Mouse (Mus musculus) forebrain, embryonic 15.5 days (tissue): ENCODE measurements around the gene Gm48552. TPM values are rescaled to one million over a fixed set of nuclear protein-coding genes. Genes with fewer than 3 reads are reported as not detected.

Experiments used
- ATAC-seq: fragments of 200-750 bp; cut with Nextera tagmentation; replicated peaks from 2 replicates; pipeline ENCODE4 v1.8.0; 2017; ENCODE audit warnings: mild to moderate bottlenecking, moderate TSS enrichment, moderate library complexity
- H3K27ac ChIP-seq: fragments of 300-500 bp; sonication (generic); replicated peaks from 2 replicates; pipeline ENCODE4 v1.5.1; 2015; ENCODE audit warnings: mild to moderate bottlenecking, inconsistent platforms
- H3K27me3 ChIP-seq: fragments of 300-500 bp; sonication (generic); 2 replicates; pipeline ENCODE4 v1.6.1; 2015; ENCODE audit warnings: inconsistent platforms
- H3K36me3 ChIP-seq: fragments of 300-500 bp; sonication (generic); 2 replicates; pipeline ENCODE4 v1.6.1; 2015; ENCODE audit warnings: mild to moderate bottlenecking, inconsistent platforms
- H3K4me1 ChIP-seq: fragments of 300-500 bp; sonication (generic); 2 replicates; pipeline ENCODE4 v1.6.1; 2015; ENCODE audit warnings: inconsistent platforms
- H3K4me2 ChIP-seq: fragments of 300-500 bp; sonication (generic); replicated peaks from 2 replicates; pipeline ENCODE4 v1.6.1; 2015; ENCODE audit warnings: mild to moderate bottlenecking, inconsistent platforms
- H3K4me3 ChIP-seq: fragments of 300-500 bp; sonication (generic); 2 replicates; pipeline ENCODE4 v1.5.1; 2015; ENCODE audit warnings: mild to moderate bottlenecking, inconsistent platforms
- H3K9ac ChIP-seq: fragments of 300-500 bp; sonication (generic); replicated peaks from 2 replicates; pipeline ENCODE4 v1.6.1; 2015; ENCODE audit warnings: mild to moderate bottlenecking, inconsistent platforms
- H3K9me3 ChIP-seq: fragments of 300-500 bp; sonication (generic); 2 replicates; pipeline ENCODE4 v1.6.1; 2016; ENCODE audit warnings: inconsistent platforms
- WGBS: fragments of 180-500 bp; shearing (Covaris S2); methylation state at CpG from one replicate; pipeline ENCODE4 v1.1.7; 2015; ENCODE audit warnings: mixed read lengths; 5-methylcytosine and 5-hydroxymethylcytosine counted together
- microRNA-seq: library from miRNA; unstranded; fragments of <30 nt; microRNA quantifications from one replicate; pipeline ENCODE4, GENCODE M21; 2016
- polyA plus RNA-seq: library from polyadenylated mRNA; unstranded; fragments of >200 nt; fragmentation: Nextera tagmentation; extraction: Ambion mirVana; gene quantifications from 2 replicates; pipeline ENCODE4 v1.2.1, GENCODE M21; 2015

Gene Gm48552
- polyA plus RNA-seq, 1 experiment from 2014 or later: 2.9 TPM

GRCm38 (mm10) chr10:81433541-81434289 lies 44.9 kb downstream of the Gm48552 start:
- Histone ChIP-seq H3K4me1 (peaks cover 50% of the 10 kb centered on the region), H3K4me3 (no peak overlapping the region), H3K9me3 (no peaks in the 10 kb centered on the region), H3K4me2 (no peak overlapping the region), H3K36me3 (no peaks in the 10 kb centered on the region), H3K9ac (no peak overlapping the region), H3K27ac (peak overlapping the region; percentile 47; the same call in 1 of the 2 replicates), H3K27me3 (no peaks in the 10 kb centered on the region)
- 72% methylated on average over 26 of the region's 26 CpGs for WGBS
- no peak for ATAC-seq

DNA sequence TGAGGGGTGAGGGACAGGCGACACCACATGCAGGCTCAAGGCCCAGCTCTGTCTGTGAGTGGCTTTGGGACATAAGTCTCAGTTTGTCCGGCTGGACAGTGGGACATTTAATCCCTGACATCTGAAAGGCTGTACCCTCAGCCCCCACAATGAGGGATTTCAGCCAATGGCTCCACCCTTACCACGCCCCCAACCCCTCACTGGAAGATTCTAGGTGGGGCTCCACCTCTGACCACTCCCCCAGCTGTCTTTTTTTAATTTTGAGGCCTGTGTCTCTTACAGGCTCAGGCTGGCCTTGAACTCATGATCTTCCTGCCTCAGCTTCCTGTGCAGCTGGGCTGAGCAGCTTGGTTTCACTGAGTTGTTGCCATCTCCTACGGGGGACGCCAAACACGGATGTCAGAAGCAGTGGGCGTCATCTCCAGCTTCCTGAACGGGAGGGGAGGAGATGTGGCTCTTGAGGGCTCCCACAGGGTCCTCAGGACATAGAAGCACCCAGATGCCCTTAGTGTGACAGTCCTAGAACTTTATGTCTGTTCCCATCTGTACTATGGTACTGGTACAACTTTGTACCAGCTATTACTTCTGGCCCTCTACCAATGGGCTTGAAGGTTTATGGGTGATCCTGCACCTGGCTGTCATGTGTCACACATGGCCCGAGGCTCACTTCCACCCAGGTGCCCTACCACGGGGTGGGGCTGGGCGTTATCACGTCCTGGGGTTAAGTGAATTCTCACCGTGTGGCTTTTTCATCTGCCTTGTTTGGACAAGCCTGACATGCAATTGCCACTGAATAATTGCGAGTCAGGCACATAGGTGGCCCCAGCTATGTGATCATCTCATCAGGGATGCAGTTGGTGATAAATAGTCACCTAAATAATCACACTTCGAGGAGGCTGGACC lies 45.8 kb downstream of the Gm48552 start:
- no peaks in the 10 kb centered on the region for H3K36me3 ChIP-seq
- no peaks in the 10 kb centered on the region for H3K27me3 ChIP-seq
- no peak overlapping the region for H3K4me2 ChIP-seq
- no peaks in the 10 kb centered on the region for H3K9me3 ChIP-seq
- WGBS: 63% methylated on average over 15 of the region's 15 CpGs
- peaks cover 43% of the 10 kb centered on the region for H3K4me1 ChIP-seq
- no peak overlapping the region; the same call in 1 of the 2 replicates for H3K9ac ChIP-seq
- peak overlapping the region; percentile 81 for H3K27ac ChIP-seq
- no peak for ATAC-seq
- H3K4me3 ChIP-seq: no peak overlapping the region

DNA sequence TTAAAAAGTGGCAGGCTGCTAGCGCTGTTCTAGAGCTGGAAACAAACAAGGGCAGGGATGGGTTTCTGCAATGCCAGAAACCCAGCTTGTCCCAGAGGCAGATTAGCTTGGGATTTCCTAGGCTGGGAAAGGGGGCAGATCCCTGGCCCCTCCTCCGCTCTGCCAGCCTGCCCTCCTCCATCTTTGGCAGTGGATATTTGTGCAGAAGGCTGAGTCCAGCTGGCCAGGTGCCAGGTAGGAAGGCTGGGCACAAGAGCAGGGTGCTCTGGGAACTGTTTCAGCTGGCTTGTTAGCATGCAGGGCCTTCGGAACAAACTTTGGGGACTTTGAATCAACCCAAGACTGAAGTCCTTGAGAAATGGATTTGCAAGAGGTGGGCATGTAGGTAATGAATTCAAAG lies 46.6 kb downstream of the Gm48552 start:
- Histone ChIP-seq H3K4me2 (no peak overlapping the region), H3K27me3 (no peaks in the 10 kb centered on the region), H3K4me1 (peaks cover 40% of the 10 kb centered on the region), H3K9ac (peak overlapping the region; percentile 8; the same call in 1 of the 2 replicates), H3K9me3 (no peaks in the 10 kb centered on the region), H3K36me3 (no peaks in the 10 kb centered on the region), H3K4me3 (no peak overlapping the region), H3K27ac (peak overlapping the region; percentile 81)
- WGBS: 41% methylated on average over 3 of the region's 3 CpGs
- ATAC-seq: no peak

Small RNA genes lying within 50 kb of the gene (microRNA-seq; reads per million reads assigned to microRNA genes)
- gene Mir1191b: 0.66 reads per million
- not detected for gene Mir6913

Other genes starting within 250 kb of the Gm48552 start
- 54.9 and 57.8 TPM in 2 replicates for gene Pias4, start 221.1 kb upstream of the Gm48552 start, polyA plus RNA-seq
- gene Eef2, start 212.4 kb upstream of the Gm48552 start, polyA plus RNA-seq: 633 and 637 TPM in 2 replicates
- 56.8 and 61.3 TPM in 2 replicates for gene Dapk3, start 206.0 kb upstream of the Gm48552 start, polyA plus RNA-seq
- gene 4930442H23Rik, start 205.2 kb upstream of the Gm48552 start, polyA plus RNA-seq: 0.14 and 0.19 TPM in 2 replicates
- 0.11 TPM in 1 of 2 replicates, not detected in the other for gene Nmrk2, start 187.0 kb upstream of the Gm48552 start, polyA plus RNA-seq
- gene Atcay, start 158.2 kb upstream of the Gm48552 start, polyA plus RNA-seq: 72.6 and 75.3 TPM in 2 replicates
- gene Zfr2, start 155.8 kb upstream of the Gm48552 start, polyA plus RNA-seq: 19.5 and 21.2 TPM in 2 replicates
- gene Matk, start 136.1 kb upstream of the Gm48552 start, polyA plus RNA-seq: 22.4 TPM in 2 replicates
- 97.3 and 104 TPM in 2 replicates for gene Mrpl54, start 122.1 kb upstream of the Gm48552 start, polyA plus RNA-seq
- 33.5 and 37.5 TPM in 2 replicates for gene Apba3, start 122.0 kb upstream of the Gm48552 start, polyA plus RNA-seq
- gene Tjp3, start 97.4 kb upstream of the Gm48552 start, polyA plus RNA-seq: 8.5 and 9.0 TPM in 2 replicates
- gene Pip5k1c, start 96.0 kb upstream of the Gm48552 start, polyA plus RNA-seq: 123 and 127 TPM in 2 replicates
- 40.7 and 42.4 TPM in 2 replicates for gene Cactin, start 67.9 kb upstream of the Gm48552 start, polyA plus RNA-seq
- gene Tbxa2r, start 60.3 kb upstream of the Gm48552 start, polyA plus RNA-seq: 3.1 and 4.3 TPM in 2 replicates
- not detected in 2 replicates for gene Gipc3, start 45.7 kb upstream of the Gm48552 start, polyA plus RNA-seq
- 41.4 and 43.3 TPM in 2 replicates for gene Hmg20b, start 38.5 kb upstream of the Gm48552 start, polyA plus RNA-seq
- gene Mfsd12, start 31.5 kb upstream of the Gm48552 start, polyA plus RNA-seq: 11.2 and 11.9 TPM in 2 replicates
- 0.73 and 1.3 TPM in 2 replicates for gene 4930404N11Rik, start 23.2 kb upstream of the Gm48552 start, polyA plus RNA-seq
- 133 and 135 TPM in 2 replicates for gene Fzr1, start 10.5 kb upstream of the Gm48552 start, polyA plus RNA-seq
- gene Dohh, start 4.6 kb upstream of the Gm48552 start, polyA plus RNA-seq: 88.2 and 89.0 TPM in 2 replicates
- 5.4 and 6.6 TPM in 2 replicates for gene Gm48551, start 4.5 kb upstream of the Gm48552 start, polyA plus RNA-seq
- gene Smim24, start 4.0 kb downstream of the Gm48552 start, polyA plus RNA-seq: 1.2 and 1.8 TPM in 2 replicates
- 24.2 and 29.4 TPM in 2 replicates for gene Nfic, start 66.6 kb downstream of the Gm48552 start, polyA plus RNA-seq
- gene Celf5, start 93.7 kb downstream of the Gm48552 start, polyA plus RNA-seq: 76.1 and 78.5 TPM in 2 replicates
- 60.3 and 65.0 TPM in 2 replicates for gene Ncln, start 107.4 kb downstream of the Gm48552 start, polyA plus RNA-seq
- 0.69 and 0.73 TPM in 2 replicates for gene S1pr4, start 111.1 kb downstream of the Gm48552 start, polyA plus RNA-seq
- 0.57 and 0.84 TPM in 2 replicates for gene Gna15, start 135.2 kb downstream of the Gm48552 start, polyA plus RNA-seq
- 99.8 and 103 TPM in 2 replicates for gene Gna11, start 156.2 kb downstream of the Gm48552 start, polyA plus RNA-seq
- gene Aes, start 170.5 kb downstream of the Gm48552 start, polyA plus RNA-seq: 665 and 705 TPM in 2 replicates
- gene Tle2, start 185.6 kb downstream of the Gm48552 start, polyA plus RNA-seq: 27.3 and 28.0 TPM in 2 replicates
- gene Tle6, start 212.1 kb downstream of the Gm48552 start, polyA plus RNA-seq: 3.0 and 4.2 TPM in 2 replicates
- 3.0 and 3.1 TPM in 2 replicates for gene BC025920, start 217.3 kb downstream of the Gm48552 start, polyA plus RNA-seq
- gene Sirt6, start 238.8 kb downstream of the Gm48552 start, polyA plus RNA-seq: 56.5 and 56.7 TPM in 2 replicates
- 11.5 and 12.6 TPM in 2 replicates for gene Ankrd24, start 239.5 kb downstream of the Gm48552 start, polyA plus RNA-seq